Comparison of ENCODE assay signal across 8 mouse cellular contexts in the genomic region with DNA sequence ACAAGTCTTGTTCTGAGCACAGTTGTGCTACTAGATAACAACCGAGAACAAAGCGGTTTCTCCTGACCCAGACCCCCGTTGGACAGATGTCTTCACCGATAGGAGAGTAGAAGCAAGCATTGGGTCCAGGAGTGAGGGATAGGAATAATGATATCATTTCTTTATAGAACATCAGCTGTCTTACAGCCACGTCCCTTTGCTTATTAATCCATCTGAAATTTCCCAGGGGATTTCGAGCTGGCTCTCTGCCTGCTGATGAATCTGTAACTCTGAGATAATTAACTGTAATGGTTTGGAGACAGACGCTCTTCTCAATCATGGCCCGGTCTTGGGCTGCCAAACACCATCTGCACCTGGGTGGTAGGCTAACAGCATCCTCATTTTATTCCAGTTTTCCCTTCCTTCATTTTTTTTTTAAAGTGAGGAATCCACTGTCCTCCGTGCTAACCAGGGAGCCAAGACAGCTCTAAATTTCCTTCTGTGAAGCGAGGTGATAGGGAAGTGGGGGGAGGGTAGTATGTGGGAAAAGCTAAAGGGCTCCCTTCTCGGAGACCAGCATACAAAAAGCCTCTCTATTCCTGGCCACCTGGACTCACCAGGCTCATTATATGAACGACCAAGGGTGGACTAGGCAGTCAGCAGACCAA.
A peak's percentile ranks its signal among the peaks of the same experiment; 100 is the strongest.
DNase-seq lines count a peak whose midpoint lies in the region; ATAC-seq and TF ChIP-seq lines count a peak whose summit lies in the region.

No protein-coding gene starts in this region.

- H3K27me3 ChIP-seq in embryonic facial prominence, embryonic 10.5 days (replicated peaks; ENCODE audit: low read depth, poor library complexity, severe bottlenecking) = no peaks in the 10 kb centered on the region
- H3K27me3 ChIP-seq in hindbrain, embryonic 12.5 days = no peaks in the 10 kb centered on the region
- peaks cover 4% of the 10 kb centered on the region for H3K27me3 ChIP-seq in myocyte (ENCODE audit: control insufficient read depth, insufficient read depth, insufficient read length)
- no peaks in the 10 kb centered on the region for H3K27me3 ChIP-seq in kidney, embryonic 15.5 days

- 63% methylated on average over 12 of the region's 12 CpGs for WGBS in embryonic facial prominence, embryonic 10.5 days
- WGBS in hindbrain, embryonic 12.5 days = 42% methylated on average over 12 of the region's 12 CpGs
- WGBS in kidney, embryonic 15.5 days = 60% methylated on average over 12 of the region's 12 CpGs

- H3ac ChIP-seq in myocyte (ENCODE audit: control insufficient read depth, insufficient read length) = no peak overlapping the region

- no peak for TF ChIP-seq POLR2A in myocyte (IDR thresholded peaks at IDR 0.05; ENCODE audit: insufficient read length, low read depth)

- no peaks in the 10 kb centered on the region for H3K9me3 ChIP-seq in embryonic facial prominence, embryonic 10.5 days
- H3K9me3 ChIP-seq in hindbrain, embryonic 12.5 days (replicated peaks) = no peaks in the 10 kb centered on the region
- no peaks in the 10 kb centered on the region for H3K9me3 ChIP-seq in kidney, embryonic 15.5 days (replicated peaks)

- H3K4me1 ChIP-seq in embryonic facial prominence, embryonic 10.5 days = peaks cover 15% of the 10 kb centered on the region
- peaks cover 23% of the 10 kb centered on the region for H3K4me1 ChIP-seq in hindbrain, embryonic 12.5 days
- H3K4me1 ChIP-seq in kidney, embryonic 15.5 days = 0 out of 2 replicates have a peak, but pooled peaks cover 3% of the 10 kb centered on the region

- TF ChIP-seq CTCF in layer of hippocampus, adult 2 months (conservative IDR thresholded peaks at IDR 0.05) = no peak

- peak; percentile 83 for ATAC-seq in hindbrain, embryonic 12.5 days (ENCODE audit: low FRiP score)
- no peak for ATAC-seq in kidney, embryonic 15.5 days (replicated peaks; ENCODE audit: low FRiP score)

- no peak for DNase-seq in layer of hippocampus, adult 2 months (ENCODE audit: low spot score in 2 of 2)
- DNase-seq in layer of hippocampus, postnatal 36 days = no peak
- no peak for DNase-seq in embryonic facial prominence, embryonic 10.5 days (ENCODE audit: low spot score)
- no peak for DNase-seq in lung, postnatal 36 days
- no peak for DNase-seq in gastrocnemius, postnatal 25 days

- no peaks in the 10 kb centered on the region for H3K36me3 ChIP-seq in embryonic facial prominence, embryonic 10.5 days (replicated peaks)
- no peaks in the 10 kb centered on the region for H3K36me3 ChIP-seq in hindbrain, embryonic 12.5 days
- H3K36me3 ChIP-seq in myocyte (ENCODE audit: control insufficient read depth, insufficient read depth) = no peaks in the 10 kb centered on the region
- H3K36me3 ChIP-seq in kidney, embryonic 15.5 days = no peaks in the 10 kb centered on the region

- H3K27ac ChIP-seq in layer of hippocampus, adult 2 months = peak overlapping the region; percentile 65
- H3K27ac ChIP-seq in embryonic facial prominence, embryonic 10.5 days (replicated peaks) = peak overlapping the region; percentile 69; the same call in 1 of the 2 replicates
- peak overlapping the region; percentile 91 for H3K27ac ChIP-seq in hindbrain, embryonic 12.5 days
- H3K27ac ChIP-seq in kidney, embryonic 15.5 days = no peak overlapping the region

- peak overlapping the region; percentile 17; the same call in 1 of the 2 replicates for H3K4me2 ChIP-seq in hindbrain, embryonic 12.5 days (replicated peaks)
- H3K4me2 ChIP-seq in myocyte (ENCODE audit: low read depth) = peak overlapping the region; percentile 13
- H3K4me2 ChIP-seq in kidney, embryonic 15.5 days = no peak overlapping the region

- no peaks in the 10 kb centered on the region for H3K79me2 ChIP-seq in myocyte (ENCODE audit: control insufficient read depth, insufficient read depth)

- no peak overlapping the region for H3K9ac ChIP-seq in hindbrain, embryonic 12.5 days
- no peak overlapping the region for H3K9ac ChIP-seq in kidney, embryonic 15.5 days

- H3K4me3 ChIP-seq in layer of hippocampus, adult 2 months = no peak overlapping the region
- no peak overlapping the region for H3K4me3 ChIP-seq in embryonic facial prominence, embryonic 10.5 days
- no peak overlapping the region for H3K4me3 ChIP-seq in hindbrain, embryonic 12.5 days
- H3K4me3 ChIP-seq in myocyte = no peak overlapping the region
- no peak overlapping the region for H3K4me3 ChIP-seq in kidney, embryonic 15.5 days (replicated peaks)

TF ChIP-seq in myocyte, 11 proteins besides CTCF, POLR2A, EP300 and RAD21:
- no peak for TF ChIP-seq USF1 (IDR thresholded peaks at IDR 0.05; ENCODE audit: low read depth)
- no peak for TF ChIP-seq MYOD1 (IDR thresholded peaks at IDR 0.05; ENCODE audit: control insufficient read depth in 1 of 3, insufficient read length in 2 of 3, low read depth in 2 of 3)
- TF ChIP-seq TCF12 (IDR thresholded peaks at IDR 0.05; ENCODE audit: insufficient read depth, poor library complexity, severe bottlenecking) = no peak
- no peak for TF ChIP-seq REST (IDR thresholded peaks at IDR 0.05; ENCODE audit: insufficient read depth, insufficient read length)
- no peak for TF ChIP-seq SRF (IDR thresholded peaks at IDR 0.05; ENCODE audit: control insufficient read depth, insufficient read length, low read depth)
- TF ChIP-seq MYOG (IDR thresholded peaks at IDR 0.05; ENCODE audit: control insufficient read depth in 1 of 3, insufficient read depth in 1 of 3, insufficient read length in 2 of 3, low read depth in 2 of 3) = no peak
- TF ChIP-seq CEBPB (IDR thresholded peaks at IDR 0.05; ENCODE audit: insufficient read depth, poor library complexity, severe bottlenecking) = no peak
- no peak for TF ChIP-seq TCF3 (IDR thresholded peaks at IDR 0.05; ENCODE audit: insufficient read length, low read depth)
- no peak for TF ChIP-seq MAX (IDR thresholded peaks at IDR 0.05; ENCODE audit: low read depth)
- no peak for TF ChIP-seq POLR2AphosphoS2 (IDR thresholded peaks at IDR 0.05; ENCODE audit: insufficient read length, low read depth)
- TF ChIP-seq E2F4 (IDR thresholded peaks at IDR 0.05; ENCODE audit: insufficient read depth) = no peak
